Mouse (Mus musculus) urinary bladder, adult 2 months (tissue): ENCODE measurements around the gene Dnajc6. TPM values are rescaled to one million over a fixed set of nuclear protein-coding genes. Genes with fewer than 3 reads are reported as not detected.

Source experiments
- DNase-seq: peaks from one replicate; pipeline ENCODE4 v3.0.0; 2022; ENCODE audit warnings: low spot score
- polyA plus RNA-seq: library from polyadenylated mRNA; depleted of rRNA; stranded (reverse); fragments of >200 nt; gene quantifications from 2 replicates; pipeline ENCODE4 v1.2.3, GENCODE M21; 2012

Dnajc6 gene
- polyA plus RNA-seq, 1 experiment = 3.4 TPM

DNA sequence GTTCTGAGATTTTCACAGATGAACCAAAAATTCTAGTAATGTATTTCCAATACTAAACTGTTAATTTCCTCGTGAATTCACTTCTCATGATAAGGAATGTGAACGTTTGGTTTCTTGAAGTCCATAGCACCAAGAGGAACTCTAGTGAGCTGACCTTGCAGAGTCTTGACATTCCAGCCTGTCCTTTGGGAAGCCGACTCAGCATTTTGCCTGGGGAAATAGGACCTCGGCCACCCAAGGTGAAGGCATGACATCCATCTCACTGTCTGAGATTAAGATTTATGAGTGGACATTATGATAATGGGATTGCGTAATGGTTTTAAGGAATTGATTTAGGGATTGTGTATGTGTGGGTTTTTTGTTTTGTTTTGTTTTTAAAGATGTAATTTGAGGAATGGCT lies 144.2 kb downstream of the Dnajc6 start:
- no peak for DNase-seq

DNA sequence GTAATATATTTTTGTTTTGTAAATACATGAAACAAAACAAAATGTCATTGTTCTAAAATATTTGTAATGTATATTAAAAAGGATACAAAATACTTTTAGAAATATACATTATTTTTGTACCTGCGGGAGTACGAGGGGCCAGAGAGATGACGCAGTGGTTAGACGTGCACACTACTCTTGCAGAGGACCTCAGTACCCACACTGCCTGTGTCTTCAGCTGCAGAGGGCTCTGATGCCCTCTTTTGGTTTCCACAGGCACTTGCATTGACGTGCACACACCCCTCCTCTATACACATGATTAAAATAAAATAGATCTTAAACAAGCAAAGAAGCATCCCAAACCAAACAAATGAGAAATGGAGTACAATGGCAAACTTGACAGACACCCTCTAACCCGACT lies 146.3 kb downstream of the Dnajc6 start:
- no peak for DNase-seq

DNA sequence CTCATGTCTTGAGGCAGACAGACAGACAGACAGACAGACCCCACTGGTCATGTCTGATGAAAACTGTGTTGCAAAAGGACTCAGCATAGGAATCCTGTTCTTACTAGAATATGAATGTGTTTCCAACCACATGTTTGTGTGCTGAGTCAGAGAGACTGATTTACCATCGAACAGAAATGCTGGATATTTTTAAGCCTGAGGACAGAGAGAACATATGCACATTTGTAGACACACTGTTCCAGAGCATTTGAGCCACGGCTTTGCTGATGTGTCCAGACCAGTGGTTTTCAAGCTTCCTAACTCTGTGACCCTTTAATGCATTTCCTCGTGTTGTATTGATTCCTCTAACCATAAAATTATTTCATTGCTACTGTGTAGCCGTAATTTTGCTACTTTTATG lies 146.8 kb downstream of the Dnajc6 start:
- no peak for DNase-seq

DNA sequence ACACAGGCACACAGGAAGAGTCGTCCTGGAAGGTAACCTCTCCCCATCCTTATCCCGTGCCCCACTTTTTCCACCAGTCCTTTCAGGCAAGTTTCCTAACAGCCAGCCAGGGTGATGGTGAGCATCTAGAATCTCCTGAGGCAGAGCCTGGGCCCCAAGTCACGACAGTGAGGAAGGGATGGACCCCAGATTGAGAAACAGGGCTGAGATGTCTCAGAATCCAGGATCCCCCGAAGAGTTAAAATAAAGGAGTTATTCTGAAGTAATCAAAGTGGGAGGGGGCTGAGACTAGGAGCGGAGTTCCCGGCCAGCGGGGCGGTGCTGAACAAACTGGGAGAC lies 150.4 kb downstream of the Dnajc6 start:
- DNase-seq = no peak

DNA sequence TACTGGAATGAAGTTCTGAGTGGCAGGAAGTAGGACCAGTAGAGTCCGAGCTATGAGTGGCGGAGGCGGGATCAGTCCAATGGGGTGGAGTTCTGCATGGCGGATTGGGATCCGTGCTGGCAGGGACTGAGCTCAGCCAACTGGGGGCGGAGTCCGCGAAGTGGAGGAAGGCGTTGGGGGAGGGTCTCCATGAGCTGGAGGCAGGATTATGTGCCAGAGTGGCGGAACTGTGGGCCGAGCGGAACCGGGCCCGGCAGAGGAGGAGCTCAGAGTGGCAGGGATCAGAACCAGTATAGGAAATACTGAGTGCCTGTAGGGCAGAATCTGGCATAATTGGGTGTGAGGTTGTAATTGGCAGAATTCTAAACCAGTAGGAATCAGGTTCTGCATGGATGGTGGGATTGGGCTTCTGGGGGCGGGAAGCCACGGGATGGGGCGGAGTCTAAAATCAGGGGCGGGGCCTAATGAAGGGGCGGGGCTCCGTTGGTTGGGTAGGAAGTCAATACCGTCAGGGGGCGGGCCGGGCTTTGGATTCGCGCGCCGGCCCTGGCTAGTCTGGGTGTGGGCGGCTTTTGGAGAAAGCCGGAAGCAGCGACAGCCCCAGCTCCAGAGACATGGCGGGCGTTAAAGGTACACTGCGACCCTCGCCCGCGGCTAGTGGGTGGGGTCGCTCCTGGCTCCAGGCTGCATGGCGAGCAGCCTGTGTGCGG lies 150.9 kb downstream of the Dnajc6 start, which contains the start of gene Leprot:
Gene Leprot, plus strand, starts transcription at position 523 of the 710 bp plus-strand sequence.
- DNase-seq = peak; percentile 92

DNA sequence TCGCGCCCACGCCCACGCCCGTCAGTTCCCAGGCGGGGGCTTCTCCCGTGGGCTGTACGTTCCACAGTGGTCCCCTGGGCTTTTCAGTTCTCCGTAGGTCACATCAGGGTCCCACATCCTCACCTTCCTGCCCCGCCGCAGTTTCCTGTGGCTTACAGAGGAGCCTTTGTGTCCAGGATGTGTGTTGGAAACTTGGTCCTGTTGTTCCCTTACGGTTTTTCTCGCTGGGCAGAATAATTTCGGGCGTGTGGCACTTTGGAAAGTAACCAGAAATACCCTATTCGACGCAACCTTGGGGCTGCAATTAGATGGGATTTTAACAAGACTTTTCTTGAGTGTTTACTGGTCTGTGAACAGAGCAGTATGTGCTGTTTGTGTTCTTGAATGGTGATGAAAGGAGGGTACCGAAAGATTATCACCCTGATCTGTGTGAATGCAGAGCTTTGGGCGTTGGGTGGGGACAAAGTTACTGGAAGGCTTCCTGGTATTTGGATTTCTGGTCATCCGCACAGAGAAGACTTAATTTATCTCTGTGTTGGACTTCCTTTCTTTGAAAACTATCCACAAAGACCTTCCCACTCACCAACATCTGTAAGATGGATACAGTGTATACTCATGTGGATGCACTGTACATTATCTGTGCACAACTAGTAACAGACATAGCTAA lies 151.7 kb downstream of the Dnajc6 start:
- no peak for DNase-seq

DNA sequence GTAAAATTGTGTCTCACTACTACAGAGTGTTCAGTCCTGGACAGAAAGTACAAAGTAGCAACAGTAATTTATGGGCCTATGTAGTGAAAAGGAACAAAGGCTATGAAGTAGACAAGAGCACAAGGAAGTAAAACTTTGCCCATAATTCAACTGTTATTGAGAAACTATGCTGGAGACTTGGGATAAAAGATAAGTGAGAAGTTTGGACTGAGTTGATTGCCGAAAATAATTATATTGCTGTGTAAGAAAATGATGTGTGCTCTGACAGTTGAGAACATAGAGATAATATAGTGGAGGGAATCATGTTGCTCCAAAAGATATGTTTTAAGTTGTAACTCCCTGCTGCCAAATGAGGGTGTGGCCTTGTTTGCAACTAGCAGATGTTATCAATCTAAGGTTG lies 152.3 kb downstream of the Dnajc6 start:
- no peak for DNase-seq

DNA sequence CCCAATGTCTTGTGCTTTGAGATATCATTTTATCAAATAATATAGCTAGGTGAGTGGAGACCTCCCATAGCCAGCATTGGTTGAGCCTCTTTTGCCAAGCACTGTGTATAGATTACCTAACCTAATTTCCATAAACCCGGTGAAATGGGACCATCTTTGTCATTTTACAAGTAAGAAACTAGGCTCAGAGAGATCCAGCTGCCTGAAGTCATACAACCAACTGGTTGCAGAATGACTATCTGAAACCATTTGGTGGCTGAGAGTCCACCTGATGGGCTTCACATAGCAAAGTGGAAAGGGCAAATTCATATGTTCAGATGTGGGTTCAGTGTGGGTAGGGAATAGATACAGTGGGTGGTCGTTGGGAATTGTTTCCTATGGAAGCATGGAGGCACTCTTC lies 154.5 kb downstream of the Dnajc6 start:
- no peak for DNase-seq

DNA sequence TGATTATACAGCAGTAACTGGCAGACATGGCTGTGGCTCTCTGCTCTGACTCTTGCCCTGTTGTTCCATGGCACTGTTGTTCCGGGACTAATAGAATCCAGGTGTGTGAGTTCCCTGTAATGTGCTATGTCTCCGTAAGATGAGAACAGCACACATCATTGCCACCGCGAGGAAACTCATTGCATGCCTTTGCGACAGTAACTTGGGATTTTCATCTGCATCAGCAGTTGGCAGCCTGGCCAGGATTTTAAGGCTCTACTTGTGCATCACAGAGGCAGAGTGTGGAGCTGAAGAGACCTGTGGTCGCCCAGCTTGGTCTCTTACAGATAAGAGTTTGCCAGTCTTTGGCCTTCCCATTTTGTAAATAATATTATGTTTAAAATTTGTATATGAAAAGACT lies 157.8 kb downstream of the Dnajc6 start:
- no peak for DNase-seq

DNA sequence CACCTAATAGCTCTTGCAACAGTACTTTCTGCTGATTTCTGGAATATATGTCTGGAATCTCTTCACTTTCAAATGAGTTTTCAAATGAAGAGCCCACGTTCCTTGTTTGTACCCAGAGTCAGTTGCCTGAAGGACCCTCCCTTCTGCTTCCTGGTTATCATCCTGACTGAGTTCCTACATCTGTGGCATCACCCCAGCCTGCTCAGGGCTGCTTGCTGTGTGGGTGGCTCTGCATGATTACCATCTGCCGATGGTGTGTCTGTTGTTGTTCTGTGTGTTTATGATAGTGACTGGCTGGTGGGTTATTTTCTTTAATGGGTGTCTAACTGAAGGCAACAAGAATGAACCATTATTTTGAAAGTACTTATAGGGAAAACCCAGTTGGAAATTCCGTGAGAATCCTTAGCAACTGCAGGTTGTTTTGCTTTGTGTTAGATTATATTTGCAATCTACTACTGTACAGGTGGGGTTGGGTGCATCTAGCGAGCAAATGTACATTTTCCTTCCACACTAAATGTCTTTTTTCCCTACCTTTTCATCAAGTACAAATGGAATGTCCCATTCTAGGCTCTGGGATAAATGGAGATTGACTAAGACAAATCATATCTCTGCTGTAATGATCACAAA lies 158.5 kb downstream of the Dnajc6 start:
- DNase-seq = no peak

DNA sequence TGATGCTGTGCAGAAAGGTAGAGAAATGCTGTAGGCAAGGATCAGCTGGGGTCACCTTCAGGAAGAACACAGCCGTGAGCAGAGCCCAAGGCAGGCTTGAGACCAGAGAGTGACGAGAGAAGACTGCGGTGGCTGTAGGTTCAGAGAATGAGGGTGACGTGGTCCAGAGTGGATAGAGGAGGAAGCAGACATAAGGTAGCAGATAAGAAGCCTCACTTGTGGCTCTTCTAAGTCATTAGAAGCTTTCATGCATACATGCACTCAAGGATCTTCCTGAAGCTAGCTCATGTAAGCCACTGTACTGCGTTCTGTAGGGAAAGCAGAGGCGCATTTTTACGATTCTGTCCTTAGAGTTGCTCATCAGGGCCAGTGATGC lies 159.0 kb downstream of the Dnajc6 start:
- DNase-seq = no peak

DNA sequence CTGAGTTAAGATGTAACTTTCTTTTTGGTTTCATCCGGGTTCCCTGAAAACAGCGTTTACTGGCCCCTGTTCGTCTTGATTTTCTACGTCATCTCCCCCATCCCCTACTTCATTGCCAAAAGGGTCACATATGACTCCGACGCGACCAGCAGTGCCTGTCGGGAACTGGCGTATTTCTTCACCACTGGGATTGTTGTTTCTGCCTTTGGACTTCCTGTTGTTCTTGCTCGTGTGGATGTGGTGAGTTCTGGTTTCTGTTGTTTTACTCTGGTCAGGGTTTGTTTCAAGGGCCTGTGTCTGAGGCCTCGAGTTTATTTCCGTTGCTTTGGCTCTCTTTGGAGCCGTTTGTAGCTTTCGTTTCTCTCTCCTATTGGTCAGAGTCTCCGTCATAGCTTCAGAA lies 159.6 kb downstream of the Dnajc6 start:
- no peak for DNase-seq

DNA sequence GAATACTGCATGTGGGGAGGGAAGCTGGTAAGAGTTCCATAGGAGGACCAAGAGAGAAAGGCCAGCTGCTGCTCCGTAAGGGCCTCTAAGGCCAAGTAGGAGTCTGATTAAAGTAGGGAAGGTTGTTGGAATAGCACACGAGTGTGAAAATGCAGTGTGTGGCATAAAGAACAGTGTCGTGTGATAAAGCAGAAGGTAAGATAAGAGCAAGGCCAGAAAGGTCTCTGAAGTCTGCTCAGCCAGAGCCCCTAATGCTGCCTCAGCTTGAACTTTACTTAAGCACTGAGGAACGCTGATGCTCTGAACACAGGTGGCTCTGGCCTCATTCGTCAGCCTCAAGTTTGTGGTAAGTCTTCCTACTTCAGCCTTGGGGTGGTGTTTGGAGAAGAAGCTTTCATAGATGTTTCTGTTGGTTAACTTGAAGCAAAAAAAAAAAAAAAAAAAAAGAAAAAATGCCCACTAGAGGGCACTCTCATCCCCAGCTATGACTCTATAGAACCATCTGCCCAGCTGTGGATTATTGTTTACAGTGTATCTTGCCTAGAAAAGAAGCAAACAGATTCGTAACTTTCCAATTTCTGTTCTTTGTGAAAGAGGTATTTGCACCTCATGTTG lies 160.6 kb downstream of the Dnajc6 start:
- no peak for DNase-seq

DNA sequence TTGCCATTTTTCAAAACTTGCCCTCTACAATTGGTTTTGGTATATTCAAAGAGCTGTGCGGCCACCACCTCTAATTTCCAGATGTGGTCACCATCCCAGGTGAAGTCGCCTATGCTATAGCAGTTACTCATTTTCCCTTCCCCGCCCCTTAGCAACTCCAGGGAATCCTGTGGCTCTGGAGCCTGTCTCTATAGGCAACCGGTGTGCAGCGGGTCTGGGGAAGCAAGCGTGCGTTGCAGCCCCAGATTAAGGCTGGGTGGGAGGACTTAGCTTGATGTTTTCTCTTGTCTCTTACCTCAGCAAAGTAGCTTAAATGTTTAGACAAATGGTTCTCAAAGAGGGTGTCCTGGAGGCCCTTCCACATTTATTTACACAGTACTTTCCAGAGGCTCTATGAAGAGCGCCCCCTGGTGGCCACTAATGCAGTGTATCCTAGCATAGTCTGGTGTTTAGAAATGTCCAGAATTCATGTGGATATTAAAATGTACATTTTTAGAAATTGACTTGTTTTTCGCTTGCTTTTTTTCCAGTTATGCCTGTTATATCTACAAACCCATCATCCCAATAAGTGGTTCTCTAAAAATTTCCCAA lies 167.8 kb downstream of the Dnajc6 start:
- DNase-seq = no peak

DNA sequence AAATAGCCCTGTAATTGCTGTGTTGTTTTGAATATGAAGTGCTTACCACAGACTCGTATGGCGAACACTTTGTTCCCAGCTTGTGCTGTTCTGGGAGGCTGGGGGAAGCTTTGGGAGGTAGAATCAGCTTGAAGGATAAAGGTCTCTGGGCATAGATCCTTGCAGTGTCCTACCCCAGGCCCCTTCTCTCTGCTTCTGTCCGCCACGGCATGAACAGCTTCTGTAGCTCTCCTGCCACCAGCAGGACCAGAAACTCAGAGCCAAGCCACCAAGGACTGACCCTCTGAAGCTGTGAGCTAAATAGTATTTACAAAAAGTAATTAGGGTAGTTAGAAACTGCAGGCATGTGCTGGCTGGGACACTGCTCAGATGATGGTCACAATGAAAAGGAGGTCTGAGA lies 168.3 kb downstream of the Dnajc6 start:
- DNase-seq = no peak

DNA sequence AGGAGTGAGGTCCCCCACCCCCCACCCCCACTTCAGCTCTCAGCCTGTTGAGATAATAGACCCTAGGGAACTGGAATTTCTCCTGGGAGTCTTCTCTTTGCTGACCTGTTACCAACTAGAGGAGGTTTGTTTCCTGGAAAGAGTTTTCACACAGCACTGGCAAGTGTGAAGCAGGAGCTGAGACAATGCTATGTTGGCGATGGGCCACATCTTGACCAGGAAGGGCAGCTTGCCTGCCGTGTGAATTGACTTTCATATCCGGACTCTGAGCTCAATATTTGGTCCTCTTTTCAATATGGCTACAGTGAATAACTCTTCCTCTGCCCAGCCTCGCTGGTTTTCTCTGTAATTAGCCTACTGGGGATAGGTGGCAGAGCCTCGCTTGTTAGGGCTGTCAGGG lies 172.7 kb downstream of the Dnajc6 start:
- DNase-seq = no peak

DNA sequence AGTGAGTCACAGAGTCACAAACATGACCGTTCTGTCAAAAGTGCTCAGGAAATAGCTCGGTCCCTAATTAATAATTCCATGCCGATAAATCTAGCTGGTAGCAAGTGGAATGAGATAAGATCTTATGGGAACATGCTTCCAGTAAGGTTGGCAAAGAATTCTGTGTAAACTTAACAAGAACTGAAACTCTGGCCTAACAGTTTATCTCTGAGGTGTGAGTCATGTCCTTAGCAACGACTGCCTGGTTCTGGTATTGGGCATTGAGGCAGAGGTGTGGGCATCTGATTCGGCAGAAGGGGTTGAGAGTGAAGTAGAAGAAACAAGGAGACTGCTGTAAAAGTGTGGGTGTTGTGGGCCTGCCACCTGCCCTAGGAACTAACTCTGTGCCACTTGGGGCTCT lies 173.4 kb downstream of the Dnajc6 start:
- DNase-seq = no peak

DNA sequence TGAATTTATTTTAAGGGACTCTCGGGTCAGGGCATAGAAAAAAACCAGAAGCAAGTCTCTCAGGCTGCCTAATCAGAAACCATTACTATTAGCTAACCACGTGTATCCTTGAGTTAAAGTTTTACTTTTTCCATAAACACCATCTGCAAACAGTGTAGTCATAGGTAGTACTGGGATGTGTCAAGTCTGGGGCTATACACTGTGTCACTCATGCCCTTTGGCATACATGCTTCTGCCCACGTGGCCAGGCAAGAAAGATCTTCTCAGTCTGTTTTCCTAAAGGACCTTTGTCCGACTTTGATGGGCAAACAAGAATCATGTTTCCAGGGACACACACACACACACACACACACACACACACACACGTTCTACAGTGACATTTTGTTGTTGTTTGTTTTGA lies 178.3 kb downstream of the Dnajc6 start:
- no peak for DNase-seq

DNA sequence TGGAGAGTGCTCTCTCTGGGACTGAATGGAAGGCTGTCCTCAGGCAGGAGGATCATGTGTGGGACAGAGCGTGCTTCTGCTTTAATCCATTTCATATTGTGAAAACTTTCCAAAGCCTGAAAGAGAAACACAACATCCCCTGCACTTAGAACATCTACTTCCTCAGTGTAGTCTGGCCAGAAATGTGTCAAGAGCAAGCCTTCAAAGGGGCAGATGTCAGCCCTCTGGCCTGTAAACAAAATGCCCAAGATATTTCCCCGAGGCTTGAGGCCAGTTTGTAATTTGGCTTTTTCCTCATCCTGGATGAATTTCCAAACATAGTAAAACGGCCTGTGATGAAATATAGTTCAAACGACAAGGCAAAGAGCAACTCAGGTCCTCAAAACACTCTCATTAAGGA lies 179.3 kb downstream of the Dnajc6 start:
- no peak for DNase-seq

DNA sequence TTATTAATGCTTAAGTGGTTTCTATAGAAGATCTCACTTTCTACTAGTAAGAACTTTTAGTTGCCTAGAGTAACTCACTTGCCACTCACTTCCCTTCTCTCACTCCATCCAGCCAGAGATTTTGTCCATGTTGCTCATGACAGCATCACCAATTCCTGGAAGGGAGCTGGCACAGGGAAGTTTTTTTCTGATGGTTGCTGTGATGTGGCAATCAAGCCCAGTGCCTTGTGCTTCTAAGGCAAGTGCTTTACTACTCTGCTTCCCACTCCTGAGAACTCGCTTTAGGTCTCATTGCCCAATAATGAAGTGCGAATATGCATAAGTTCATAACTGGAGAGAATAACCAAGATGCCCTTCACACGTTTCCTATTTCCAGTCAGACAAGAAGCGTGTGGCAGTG lies 186.2 kb downstream of the Dnajc6 start:
- DNase-seq = no peak

DNA sequence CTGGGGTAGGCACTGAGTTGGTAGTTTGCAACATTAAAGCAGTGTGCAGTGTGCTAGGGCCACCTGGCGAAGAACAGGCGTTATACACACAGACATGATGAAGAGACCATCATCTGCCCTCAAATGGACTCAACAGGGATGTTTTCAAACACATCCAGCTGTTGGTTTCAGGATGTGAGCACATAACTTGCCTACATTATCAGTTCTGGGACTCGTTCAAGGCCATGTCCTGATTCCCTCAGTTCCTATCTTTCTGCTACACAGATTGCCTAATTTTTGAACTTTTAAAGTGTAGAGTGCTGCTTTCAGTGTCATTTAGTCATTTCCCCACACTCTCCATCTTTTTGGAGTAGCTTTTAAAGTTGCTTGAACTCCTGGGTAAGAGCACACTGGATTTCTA lies 186.6 kb downstream of the Dnajc6 start:
- no peak for DNase-seq

DNA sequence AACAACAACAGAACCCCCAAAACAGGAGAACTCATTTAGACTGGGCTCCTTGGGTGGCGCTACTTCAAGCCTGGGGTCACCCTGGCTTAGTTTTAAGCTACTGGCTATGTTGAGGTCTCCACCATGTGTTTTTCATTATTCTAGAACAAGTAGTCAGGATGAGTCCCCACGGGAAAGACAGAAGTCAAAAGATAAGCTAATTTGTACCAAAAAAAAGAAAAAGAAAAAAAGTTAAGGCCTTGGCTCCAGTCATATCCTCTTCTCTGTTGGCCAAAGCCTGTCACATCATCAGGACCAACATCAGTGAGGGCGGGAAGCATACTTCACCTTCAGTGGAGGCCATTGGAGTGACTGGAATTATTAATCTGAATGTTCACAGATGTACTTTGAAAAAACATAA lies 188.4 kb downstream of the Dnajc6 start:
- DNase-seq = no peak
